Mouse (Mus musculus) spleen, adult 2 months (tissue): ENCODE measurements at regions not wholly inside any gene's neighbourhood (a gene's known extent, or its start where the extent isn't known, plus 50 kb on each side); places are given as distances from the start of the nearest gene placed in this dataset.

Source experiments
- CTCF ChIP-seq: fragments of 200-500 bp; IDR thresholded peaks from 2 replicates; pipeline ENCODE4 v1.5.1; 2011; ENCODE audit warnings: mild to moderate bottlenecking, inconsistent platforms; ENCODE audit not compliant: insufficient read depth, insufficient read length, insufficient replicate concordance; ENCODE audit errors: extremely low read depth
- POLR2A ChIP-seq: fragments of 200-500 bp; IDR thresholded peaks from 2 replicates; pipeline ENCODE4 v1.6.1; 2011; ENCODE audit warnings: low read depth, low read length, inconsistent platforms

DNA sequence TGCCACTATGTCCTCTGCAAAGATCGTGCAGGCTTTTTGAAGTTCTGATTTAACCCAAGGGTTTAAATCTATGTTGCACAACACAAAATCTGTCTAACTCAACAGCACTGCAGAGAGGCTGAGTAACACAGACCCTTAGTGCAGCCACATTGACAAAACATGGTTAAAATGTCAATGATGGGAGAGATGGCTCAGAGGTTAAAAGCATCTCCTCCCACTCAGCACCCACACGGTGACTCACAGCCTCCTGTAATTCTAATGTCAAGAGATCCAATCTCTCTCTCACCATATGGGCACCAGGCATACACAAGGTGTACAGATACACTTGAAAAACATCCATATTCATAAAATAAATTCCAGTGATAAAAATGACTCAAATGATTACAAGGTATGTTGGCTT, 61.4 kb upstream of the 2610301B20Rik start:
- no peak for TF ChIP-seq CTCF
- no peak for TF ChIP-seq POLR2A
